Mouse (Mus musculus) lung, postnatal 10 days (tissue): ENCODE data around the gene 9230102O04Rik.

Source experiments
- DNase-seq: peaks from one replicate; pipeline ENCODE4 v3.0.0; 2021

The 9230102O04Rik gene

DNA sequence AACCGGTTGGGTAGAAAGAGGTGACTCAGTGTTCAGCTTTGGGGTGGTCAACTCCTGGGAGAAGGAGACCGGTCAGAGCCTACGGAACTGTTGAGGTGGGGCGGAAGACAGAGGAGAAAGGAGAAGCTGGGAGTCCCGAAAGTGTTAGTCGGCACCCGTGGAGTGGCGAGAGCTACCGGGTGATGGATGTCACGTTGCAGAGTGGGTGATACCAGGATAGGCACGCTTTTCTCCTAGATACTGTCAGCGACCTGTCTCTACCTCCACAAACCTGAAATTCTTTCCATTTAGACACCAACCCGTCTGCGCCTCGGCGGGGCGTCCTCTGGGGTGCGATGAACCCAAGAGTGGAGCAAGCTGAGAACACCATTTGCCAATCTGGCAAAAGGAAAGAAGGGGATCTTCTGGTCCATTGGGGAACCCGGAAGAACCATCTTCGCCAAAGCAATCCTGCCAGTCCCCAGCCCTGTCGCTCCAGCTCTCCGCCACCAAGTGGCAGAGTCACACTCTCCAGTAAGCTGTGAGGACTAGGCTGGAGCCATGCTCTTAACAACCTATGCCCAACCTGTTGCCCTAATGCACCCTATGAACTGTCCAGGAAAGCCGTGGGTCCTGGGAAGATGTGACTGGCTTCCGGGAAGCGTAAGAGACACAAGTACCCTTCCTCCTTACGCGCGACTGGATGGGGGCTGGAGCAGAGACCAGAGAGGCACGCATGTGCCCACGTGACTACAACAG is at the start of gene 9230102O04Rik:
Gene 9230102O04Rik (minus strand): TSS at position 628 of the 738 bp plus-strand sequence.
- peak; percentile 40 for DNase-seq

DNA sequence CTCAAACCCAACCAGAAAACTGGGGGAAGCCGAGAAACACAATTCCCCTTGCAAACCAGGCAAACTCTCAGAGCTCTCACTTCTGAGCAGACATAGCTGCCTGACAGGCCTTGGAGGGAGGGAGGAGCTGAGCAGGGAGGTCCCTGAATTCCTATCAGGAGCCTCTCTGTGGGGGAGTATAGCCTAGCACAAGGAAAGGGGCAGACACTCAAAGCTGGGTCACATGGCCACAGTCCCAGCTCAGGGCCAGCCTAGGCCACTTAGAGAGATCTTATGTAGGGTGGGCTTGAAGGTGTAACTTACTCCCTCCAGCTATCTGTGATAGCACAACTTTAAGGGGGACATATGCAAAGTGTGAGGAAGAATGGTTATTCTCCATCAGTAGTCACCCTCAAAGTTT is 46.6 kb upstream of the 9230102O04Rik start:
- no peak for DNase-seq

DNA sequence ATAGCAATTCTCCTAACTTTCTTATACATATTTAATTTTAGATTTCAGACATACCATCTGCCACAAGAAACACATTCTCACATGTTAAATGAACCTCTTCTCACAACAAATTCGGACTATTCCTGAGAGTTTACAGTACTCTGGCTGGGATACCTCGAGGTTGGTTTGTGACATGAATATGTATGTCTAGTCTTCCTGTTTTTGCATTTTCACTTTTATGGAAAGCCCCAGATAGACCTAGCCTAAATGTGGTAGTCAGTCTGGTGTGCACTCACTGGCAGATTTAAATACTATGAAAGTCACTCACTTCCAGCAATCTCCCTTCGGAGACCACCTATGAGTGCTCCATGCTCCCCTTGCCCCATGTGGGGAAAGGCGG is 37.6 kb upstream of the 9230102O04Rik start:
- DNase-seq: no peak

DNA sequence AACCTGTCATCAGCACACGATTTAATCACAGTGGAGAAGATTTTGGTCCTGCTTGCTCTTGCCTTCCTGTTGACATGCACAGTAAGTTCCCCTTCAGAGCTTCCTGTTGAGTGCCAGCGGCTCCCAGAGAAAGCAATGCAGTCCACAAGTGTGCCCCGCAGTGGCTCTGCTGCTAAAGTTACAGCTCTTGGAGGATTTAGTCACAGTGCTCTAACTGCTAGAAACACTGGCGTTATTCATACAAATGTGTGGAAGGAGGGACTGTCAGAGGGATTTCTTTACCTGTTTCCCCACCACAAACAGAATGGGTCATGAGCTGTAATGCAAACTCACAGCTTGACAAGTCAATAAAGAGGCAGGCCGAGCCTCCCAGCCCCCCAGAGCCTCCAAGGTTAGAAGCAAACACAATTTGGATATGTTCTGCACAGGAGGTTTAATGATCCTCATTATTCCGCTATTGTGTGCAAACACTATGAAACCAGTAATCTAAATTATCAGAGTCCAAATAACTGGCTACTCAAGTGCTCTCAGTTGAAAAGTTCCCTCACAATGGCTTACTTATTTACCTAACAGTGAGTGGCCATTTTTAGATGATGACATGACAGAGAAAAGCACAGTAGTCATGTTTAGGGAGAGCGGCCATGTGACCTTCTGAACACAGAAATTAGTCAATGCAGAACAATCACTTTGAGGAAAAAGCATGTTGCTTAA is 37.0 kb upstream of the 9230102O04Rik start:
- no peak for DNase-seq

DNA sequence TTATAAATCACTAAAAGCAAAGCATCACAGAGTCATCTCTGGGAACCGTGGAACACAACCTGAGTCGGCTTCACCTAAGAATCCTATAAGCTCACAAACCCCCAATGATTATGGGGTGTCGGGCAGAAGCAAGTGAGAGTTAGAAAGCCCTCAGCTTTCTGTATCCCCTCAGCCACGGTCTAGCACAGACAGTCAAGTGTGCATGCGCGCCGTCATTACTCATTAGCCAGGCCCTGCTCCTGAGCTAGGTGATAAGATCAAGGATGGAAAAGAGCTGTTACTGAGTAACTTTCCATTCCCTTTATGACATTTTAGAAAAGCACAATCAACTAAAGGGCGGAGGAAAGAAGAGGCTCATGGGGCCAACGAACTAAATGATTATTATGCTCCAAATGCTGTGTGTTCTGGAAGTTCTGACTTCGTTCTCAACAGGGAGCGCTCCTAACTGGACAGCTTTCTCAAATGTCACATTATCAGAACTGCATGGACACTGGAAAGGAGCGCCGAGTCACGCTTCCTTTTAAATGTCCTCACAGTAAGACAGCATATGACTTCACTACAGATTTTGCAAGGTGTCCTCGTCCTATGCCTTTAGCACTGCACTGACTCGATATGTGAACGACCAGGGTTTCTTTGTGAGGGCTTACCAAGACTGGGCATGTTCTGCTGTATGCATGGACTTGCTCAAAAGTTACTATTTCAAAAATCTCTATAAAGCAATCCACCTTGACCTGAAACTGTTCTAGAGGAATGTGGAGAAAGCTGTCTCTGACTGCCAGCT is 29.5 kb upstream of the 9230102O04Rik start:
- DNase-seq: no peak

DNA sequence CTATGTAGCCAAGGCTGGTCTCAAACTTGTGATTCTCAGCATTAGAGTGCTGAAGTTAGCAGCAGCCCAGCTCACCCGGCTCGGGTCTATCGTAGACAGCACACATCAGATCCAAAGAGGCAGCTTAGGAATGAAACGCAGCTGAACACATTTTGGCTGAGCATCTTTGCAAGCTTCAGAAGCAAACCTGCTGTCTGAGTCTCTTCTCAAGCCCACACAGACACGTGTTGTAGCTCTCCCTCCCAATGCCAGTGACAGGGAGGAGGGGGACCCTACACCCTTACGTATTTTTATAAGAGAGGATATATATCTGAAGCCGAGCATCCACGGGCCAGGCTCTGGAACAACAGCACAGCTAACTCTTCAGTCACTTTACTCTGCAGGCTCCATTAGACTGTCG is 28.3 kb upstream of the 9230102O04Rik start:
- DNase-seq: no peak

DNA sequence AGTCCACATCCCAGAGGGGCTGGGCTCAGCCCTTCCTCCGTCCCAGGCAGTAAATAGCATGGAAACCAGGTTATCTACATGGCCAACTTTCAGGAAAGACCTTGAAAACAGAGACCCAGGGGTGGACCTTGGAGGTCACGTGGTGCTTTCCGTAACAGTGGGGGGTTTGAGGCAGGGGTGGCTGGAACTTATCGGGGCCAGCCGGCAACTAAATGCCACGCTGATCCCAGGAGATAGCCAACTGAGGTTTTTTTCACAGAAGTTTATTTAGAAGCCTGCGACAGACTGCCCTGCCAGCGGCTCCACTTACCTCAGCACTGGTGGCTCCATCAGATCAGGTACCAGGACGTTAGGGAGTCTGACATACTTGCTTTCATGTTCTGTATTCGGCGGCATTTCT is 16.7 kb upstream of the 9230102O04Rik start:
- DNase-seq: no peak

DNA sequence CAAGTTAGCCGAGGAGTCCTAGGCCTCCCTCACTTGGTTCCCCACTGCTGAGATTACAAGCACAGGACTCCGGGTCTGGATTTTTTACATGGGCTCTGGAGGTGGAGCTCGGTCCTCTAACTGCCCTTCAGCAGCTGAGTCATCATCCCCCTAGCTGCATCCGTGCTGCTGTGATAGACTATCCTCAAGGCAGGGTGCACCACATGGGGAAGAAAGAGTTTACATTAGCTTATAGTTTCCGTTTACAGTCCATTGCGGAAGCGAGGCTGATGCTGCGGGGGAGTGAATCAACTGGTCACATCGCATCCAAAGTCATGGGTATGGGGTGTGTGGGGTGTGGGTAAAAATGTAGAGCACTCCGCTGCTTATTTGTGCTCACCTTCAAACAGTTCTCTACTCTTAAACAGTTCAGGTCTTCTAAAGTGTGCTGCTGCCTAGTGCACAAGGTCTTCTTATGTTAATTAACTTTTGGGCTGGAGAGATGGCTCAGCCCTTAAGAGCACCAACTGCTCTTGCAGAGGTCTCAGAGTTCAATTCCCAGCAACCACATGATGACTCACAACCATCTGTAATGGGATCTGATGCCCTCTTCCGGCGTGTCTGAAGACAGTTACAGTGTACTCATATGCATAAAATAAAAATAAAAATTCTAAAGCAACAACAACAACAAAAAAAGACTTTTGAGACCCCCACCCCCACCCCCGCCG is 14.7 kb upstream of the 9230102O04Rik start:
- no peak for DNase-seq

DNA sequence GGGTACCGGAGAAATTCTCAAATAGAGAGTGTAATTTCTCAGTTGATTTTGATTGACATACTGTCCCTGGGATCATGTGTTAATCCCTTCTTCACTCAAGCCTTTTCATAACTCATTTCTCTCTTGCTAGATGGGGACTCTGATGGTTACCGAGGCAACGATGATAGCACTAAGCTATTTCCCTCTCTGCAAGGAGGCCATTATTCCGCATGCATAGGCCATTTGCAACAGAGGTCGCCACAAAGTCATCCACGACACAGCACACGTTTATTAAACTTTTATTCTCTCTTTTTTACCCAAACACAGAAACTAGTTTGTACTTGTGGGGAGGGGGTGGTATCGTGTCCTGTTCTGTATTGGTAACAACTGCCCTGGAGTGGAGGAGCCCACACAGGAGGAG is 8.5 kb upstream of the 9230102O04Rik start:
- no peak for DNase-seq

DNA sequence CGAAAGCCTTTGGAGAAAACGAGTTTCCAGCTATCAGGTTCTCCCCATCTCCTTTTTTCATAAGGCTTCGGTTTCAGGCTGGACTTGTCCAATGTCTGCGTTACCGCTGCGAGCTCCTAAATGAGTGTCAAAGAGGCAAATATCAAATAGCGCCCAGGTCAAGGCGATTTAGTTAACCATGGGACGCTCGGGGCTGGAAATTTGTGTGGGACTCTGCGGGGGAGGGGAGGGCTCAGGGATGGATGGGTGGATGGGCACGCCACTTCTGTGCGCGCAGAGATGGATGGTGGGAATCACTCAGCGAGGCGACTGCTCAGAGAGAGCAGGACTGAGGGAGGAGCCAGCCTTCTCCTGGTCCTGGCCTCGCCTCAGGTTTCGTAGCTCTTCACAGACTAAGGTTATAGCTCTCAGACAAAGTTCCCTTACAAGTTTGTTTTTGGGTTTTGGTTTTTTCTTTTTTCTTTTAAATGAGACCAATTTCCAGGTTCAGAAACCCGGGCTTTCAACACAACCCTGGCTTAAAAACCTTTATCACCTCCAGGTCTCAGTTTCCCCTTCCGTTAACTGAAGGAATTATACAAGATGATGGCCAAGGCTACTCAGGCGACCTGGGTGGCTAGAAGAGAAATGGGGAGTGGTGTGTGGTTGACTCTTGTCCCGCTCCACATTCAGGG is 6.9 kb upstream of the 9230102O04Rik start:
- no peak for DNase-seq

DNA sequence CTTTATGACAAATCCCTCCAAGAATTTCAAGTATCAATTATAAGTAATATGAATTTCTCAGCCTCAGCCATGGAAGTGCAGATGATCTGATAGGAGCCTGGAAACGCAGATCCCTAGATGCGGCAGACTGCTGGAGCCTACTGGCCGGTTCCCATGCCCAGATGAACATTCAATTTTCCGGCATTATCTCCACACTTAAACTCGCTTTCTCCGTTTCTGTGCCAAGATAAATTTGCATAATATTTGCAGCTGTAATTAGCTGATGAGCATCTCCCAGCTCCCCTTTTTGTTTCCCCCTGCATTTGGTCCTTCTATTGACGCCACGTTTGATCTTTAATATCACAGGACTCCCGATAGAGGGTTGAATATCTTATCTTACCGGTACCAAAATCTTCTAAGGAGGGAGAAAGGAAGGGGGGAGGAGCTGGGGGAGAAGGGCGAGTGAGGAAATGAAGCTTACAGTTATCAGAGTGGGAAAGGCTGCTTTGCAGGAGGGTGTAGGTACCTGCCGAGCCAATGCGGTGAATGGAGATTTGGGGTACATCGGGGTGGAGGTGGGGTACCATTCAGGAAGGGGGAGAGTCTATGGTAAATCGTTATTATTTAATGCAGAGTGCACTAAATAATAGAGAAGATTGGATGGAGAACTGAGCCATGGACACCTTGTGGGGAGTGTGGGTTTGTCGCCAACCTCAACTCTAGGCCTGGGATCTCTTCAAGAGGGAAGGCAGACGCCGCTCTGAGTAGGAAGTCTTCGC is 5.7 kb upstream of the 9230102O04Rik start:
- no peak for DNase-seq

DNA sequence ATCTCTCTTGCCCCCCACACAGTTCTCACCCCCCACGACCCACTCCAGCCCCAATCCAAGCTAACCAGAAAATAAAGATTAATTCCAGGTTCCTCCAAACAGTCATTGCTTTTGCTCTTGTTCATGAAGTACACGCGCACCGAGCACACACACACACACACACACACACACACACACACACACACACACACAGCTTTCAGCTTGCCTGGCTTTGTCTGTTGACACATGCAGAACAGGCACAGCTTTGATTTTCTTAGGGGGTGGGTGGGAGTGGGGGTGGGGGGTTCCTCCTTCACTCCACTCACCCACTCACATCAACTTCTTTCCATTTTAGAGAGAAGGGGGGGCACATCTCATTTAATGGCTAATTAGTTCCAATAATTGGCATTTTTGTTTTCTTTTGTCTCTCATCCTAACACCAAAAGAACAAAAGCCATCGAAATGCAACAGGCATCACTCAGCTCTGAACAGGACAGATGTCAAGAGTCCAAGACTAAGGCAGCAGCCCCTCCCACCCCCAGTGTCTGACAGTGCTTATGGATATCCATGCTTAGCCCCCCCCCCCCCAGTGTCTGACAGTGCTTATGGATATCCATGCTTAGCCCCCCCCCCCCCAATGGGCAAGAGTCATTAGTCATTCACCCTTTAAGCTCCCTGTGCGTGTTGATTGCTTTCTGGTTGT is 4.1 kb upstream of the 9230102O04Rik start:
- DNase-seq: no peak

DNA sequence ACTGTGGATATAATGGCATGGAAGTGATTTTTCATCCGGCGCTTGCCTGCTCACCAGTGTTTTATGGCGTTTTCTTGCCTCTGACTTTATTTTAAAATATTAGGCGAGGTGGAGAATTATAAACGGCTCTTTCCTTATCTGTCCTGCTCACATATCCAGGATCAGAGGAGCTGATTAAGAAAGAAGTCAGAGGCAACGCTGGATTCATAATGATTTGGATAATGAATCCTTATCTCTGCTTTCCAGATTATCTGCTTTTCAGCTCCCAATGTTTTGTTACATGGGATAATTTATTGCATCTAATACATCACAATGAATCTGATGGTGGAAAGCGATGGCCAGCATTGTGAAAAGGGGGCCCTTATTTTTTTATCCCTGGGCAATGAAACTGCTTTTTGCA is 3.2 kb upstream of the 9230102O04Rik start:
- DNase-seq: no peak

DNA sequence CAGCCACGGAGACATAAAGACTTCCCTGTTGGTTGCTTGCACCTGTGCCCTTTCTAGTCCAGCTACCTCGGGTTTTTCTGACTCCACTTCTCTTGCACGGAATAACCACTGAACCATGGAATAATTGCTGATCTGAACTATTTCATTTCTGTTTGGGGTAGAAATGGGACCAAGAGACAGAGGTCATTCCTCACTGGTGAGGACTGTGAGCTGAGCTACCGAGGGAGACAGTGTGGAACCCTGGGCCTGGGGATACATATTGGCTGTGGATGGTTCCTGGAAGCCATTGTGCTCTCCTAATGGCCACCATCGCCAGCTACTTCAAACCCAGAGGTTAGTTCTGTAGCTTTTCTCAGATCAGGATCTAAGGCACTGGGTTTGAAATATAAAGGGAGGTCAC is 1.6 kb upstream of the 9230102O04Rik start:
- DNase-seq: no peak

DNA sequence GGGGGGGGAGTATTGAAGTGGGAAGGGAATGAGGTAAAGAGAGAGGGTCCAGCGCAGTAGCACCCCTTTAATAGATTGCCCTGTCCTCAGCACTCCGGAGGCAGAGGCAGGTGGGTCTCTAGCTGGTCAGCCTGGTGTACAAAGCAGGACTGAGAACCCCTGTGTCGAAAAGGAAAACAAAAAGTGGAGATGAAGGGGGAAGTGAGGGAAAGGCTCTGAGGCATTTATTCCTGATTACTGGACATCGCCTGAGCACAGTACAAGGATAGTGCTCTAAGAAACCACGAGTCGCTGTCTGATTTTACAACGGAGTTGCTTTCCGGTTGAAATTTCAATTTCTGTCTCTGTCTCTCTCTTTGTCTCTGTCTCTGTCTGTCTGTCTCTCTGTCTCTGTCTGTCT is 911 bp upstream of the 9230102O04Rik start:
- no peak for DNase-seq

DNA sequence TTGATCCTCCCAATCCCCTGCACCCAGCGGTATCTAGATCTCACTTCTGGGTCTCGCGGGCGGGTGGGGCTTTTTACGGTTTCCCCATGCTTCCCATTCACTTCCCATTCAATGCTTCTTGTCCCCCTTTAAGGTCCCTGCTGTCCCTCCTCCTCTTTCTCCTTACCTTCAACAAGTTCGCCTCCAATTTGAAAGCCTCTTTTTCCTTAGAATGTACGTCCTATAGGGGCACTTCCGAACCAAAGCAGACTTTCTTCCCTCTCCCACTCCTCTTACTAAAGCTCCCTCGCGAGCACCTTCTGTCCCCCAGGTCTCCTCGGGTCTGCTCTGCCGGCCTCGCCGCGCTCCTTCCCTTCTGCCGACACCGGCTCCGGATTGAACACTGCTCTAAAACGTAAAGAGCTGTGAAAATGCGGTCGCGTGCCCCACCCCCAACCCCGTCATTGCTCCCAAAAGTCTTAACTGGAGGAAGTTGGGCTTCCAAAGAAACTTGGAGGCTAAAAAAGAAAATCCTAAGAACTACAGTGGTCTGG is 377 bp upstream of the 9230102O04Rik start, which contains the start of gene Gata3:
Gene Gata3 (minus strand): TSS at position 384 of the 533 bp plus-strand sequence.
- no peak for DNase-seq

DNA sequence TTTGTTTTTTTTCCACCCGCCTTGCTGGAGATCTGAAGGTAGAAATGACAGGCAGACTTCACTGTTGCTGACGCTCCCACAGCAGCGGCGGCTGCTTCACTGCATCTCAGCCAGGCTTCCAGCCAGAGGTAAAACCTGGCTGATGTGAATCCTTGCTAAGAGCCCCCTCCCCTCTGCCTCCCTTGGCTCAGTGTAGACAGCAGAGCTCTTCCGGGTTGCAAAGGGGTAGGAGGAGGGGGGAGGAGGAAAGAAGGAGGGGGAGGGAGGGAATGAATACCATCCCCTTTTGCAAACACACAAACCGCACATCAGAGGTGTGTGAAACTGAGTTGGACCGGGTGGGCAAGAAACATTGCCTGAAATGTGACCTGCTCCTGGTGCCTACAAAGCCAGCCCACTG is 1.7 kb downstream of the 9230102O04Rik start:
- no peak for DNase-seq

DNA sequence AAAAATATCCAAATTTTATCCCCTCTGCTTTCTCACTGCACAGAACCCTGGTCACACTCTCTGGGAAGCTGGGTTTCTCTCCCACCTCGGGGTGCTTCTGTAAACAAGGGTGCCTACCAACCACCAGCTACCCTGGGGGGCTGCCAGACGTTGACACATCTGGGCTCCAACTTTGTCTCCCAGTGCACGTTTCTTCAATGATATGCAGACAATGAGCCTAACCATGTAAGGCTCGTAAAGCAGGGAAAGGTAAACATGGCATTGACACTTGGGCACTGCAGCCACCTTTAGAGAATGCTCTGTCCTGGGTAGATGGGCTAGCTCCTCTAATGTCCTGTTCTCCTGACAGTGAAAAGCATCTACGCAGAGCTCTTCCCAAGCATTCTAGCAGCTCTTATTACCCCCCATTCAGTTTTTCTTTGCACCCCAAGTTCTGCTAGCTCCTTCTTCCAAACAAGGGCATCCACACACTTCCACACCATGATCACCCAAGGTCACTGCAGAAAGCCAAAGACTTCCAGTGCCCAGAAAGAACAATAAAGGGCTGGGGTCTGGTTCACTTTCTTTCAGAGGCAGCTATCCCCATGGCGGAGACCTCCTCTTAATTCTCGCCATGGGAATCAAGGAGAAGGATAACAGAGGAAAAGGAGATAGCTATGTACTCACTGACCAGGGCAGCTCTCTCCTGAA is 2.3 kb downstream of the 9230102O04Rik start:
- DNase-seq: no peak

DNA sequence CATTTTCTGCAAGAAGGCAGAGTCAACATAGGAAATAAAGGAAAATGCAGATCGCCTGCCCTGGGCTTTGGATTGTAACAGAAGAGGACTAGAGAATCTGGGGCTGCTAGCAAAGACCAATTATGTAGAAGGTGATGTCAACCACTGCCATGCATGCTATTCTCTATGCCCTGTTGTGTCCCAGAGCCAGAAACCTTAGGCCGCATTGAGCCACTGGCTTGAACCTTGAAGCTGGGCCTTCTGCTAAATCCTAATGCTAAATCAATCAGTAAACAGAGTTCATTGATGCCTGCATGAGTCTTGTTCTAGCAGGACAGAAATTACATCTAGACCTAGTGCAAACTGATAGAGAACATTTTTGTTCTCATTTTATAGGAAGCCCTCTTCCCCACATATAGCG is 3.3 kb downstream of the 9230102O04Rik start:
- no peak for DNase-seq

DNA sequence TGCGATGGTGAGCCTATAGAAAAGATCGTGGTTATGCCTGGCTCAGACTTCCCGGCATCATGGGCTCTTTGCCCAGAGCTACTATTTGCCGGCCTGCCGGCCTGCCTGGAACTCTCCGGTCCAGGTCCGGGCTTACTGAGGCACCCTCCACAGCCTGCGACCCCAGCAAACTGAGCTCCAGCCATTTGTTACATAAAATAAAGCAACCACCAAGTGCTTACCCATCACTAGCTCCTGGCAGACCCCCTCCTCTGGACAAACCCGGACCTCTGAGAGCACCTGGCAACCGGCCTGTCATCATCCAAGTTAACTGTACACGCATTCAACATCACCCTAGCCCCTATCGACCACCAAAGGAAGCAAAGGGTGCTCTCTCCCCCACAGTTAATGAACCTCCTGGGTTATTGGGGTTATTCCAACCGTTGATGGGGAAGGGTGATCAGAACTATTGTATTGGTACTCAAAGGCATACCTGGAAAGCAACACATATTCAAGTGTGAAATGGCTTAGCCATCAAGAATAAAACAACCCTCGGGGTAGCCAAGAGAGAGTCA is 4.0 kb downstream of the 9230102O04Rik start:
- no peak for DNase-seq
